9 mouse cellular contexts compared by ENCODE assay signal in genomic region chr5:101669381-101669780, GRCm38 (mm10). TPM values are rescaled to one million over a fixed set of nuclear protein-coding genes. Genes with fewer than 3 reads are reported as not detected.
DNase-seq lines count a peak whose midpoint lies in the region; TF ChIP-seq lines count a peak whose summit lies in the region.
"Had no signal": no experiment of that assay in that cellular context is flagged by ENCODE, and none has a peak within 500 bp of the region (broad histone marks: within the 10 kb centered on the region; RNA-seq: fewer than 3 reads in every experiment).

No protein-coding gene starts in this region.

- TF ChIP-seq CTCF in ES-Bruce4 (IDR thresholded peaks at IDR 0.05; ENCODE audit: low read depth, low read length), result peak; percentile 23

- no peak overlapping the region for H3K4me3 ChIP-seq in ES-Bruce4 (ENCODE audit: low read depth, low read length)

- peaks cover 29% of the 10 kb centered on the region for H3K27me3 ChIP-seq in ES-Bruce4 (ENCODE audit: control insufficient read depth, insufficient read depth, low read length, poor library complexity, severe bottlenecking)

- no peak for TF ChIP-seq POLR2A in ES-Bruce4 (IDR thresholded peaks at IDR 0.05; ENCODE audit: insufficient read depth, low read length)

- peak; percentile 20 to 37 for DNase-seq in heart, postnatal 10 days
- no peak for DNase-seq in heart, postnatal 25 days (ENCODE audit: low spot score)
- DNase-seq in embryo, embryonic 10 days (ENCODE audit: low spot score), result peak; percentile 86
- peak; percentile 22 to 43 for DNase-seq in layer of hippocampus, postnatal 10 days (ENCODE audit: low spot score in 2 of 2)
- DNase-seq in retina, embryonic 14.5 days (ENCODE audit: low spot score), result peak; percentile 85
- DNase-seq in left cerebral cortex, adult 9 months (ENCODE audit: low spot score in 2 of 2), result no peak
- DNase-seq in thymus, postnatal 25 days, result no peak

- H3K9ac ChIP-seq in ES-Bruce4 (ENCODE audit: low read depth, poor library complexity, severe bottlenecking), result no peak overlapping the region

- no peak overlapping the region for H3K27ac ChIP-seq in ES-Bruce4 (ENCODE audit: insufficient read depth, low read length)

- intact Hi-C loops in heart, postnatal 10 days (cut with DNase I), result loop anchor here (1.0 to 5.0 kb wide), 4 partner anchors 302 to 842 kb away; no protein-coding TSS in a partner anchor
- intact Hi-C loops in heart, postnatal 25 days (cut with DNase I), result loop anchor here (2.0 to 10.0 kb wide), 3 partner anchors 649 to 845 kb away; partner anchors contain the start of gene Abraxas1

- no peaks in the 10 kb centered on the region for H3K4me1 ChIP-seq in ES-Bruce4 (ENCODE audit: control insufficient read depth, insufficient read depth, low read length)

- H3K9me3 ChIP-seq in ES-Bruce4 (replicated peaks; ENCODE audit: control insufficient read depth, insufficient read depth, low read length, poor library complexity, severe bottlenecking), result no peaks in the 10 kb centered on the region

- TF ChIP-seq EP300 in ES-Bruce4 (IDR thresholded peaks at IDR 0.05; ENCODE audit: insufficient read depth, low read depth, low read length), result no peak

- H3K36me3 ChIP-seq in ES-Bruce4 (ENCODE audit: control insufficient read depth, insufficient read depth, low read length, poor library complexity, severe bottlenecking), result no peaks in the 10 kb centered on the region

RNA-seq across cellular contexts. Expression of gene Nkx6-1, which starts 4.6 kb away (rescaled TPM):
- total RNA-seq in heart, postnatal 10 days (2021), result under 1 TPM; 0.10 to 0.12 TPM
- total RNA-seq in heart, postnatal 25 days (2021), result under 1 TPM; 0.10 to 0.14 TPM
- polyA plus RNA-seq in ES-Bruce4 (2011; ENCODE audit: insufficient read depth, insufficient read length, low read depth, missing spikeins), result not detected in 2 replicates
- total RNA-seq in layer of hippocampus, postnatal 10 days (2021), result under 1 TPM; 0.62 to 0.91 TPM
- total RNA-seq: adrenal gland, postnatal 36 days had no signal

Comparison
In these comparisons a context has a peak if more than half of its experiments do, and no peak if none do; other contexts are left out.
1. DNase-seq: peak in heart, postnatal 10 days (2 of 2), embryo, embryonic 10 days (single experiment), layer of hippocampus, postnatal 10 days (2 of 2) and retina, embryonic 14.5 days (single experiment); none in heart, postnatal 25 days (single experiment), left cerebral cortex, adult 9 months (0 of 2) and thymus, postnatal 25 days (single experiment).